Mouse (Mus musculus) embryonic facial prominence, embryonic 14.5 days (tissue): ENCODE measurements around the gene Syt12. TPM values are rescaled to one million over a fixed set of nuclear protein-coding genes. Genes with fewer than 3 reads are reported as not detected.
A peak's percentile ranks its signal among the peaks of the same experiment; 100 is the strongest.

Experiments
- ATAC-seq: fragments of 200-750 bp; cut with Nextera tagmentation; 2 replicates; pipeline ENCODE4 v1.8.0; 2017; ENCODE audit warnings: low read depth, moderate number of reproducible peaks, moderate TSS enrichment
- DNase-seq: peaks from one replicate; pipeline ENCODE4 v3.0.0-alpha.2; 2015; ENCODE audit warnings: low spot score
- H3K27ac ChIP-seq: fragments of 300-500 bp; sonication (generic); replicated peaks from 2 replicates; pipeline ENCODE4 v1.5.1; 2014; ENCODE audit warnings: low read depth, mild to moderate bottlenecking, low read length, moderate library complexity
- H3K27me3 ChIP-seq: fragments of 300-500 bp; sonication (generic); replicated peaks from 2 replicates; pipeline ENCODE4 v1.6.1; 2014; ENCODE audit warnings: low read length; ENCODE audit not compliant: control insufficient read depth, insufficient read depth
- H3K36me3 ChIP-seq: fragments of 300-500 bp; sonication (generic); 2 replicates; pipeline ENCODE4 v1.6.1; 2014; ENCODE audit warnings: low read length, mixed read lengths; ENCODE audit not compliant: control insufficient read depth, insufficient read depth
- H3K4me1 ChIP-seq: fragments of 300-500 bp; sonication (generic); 2 replicates; pipeline ENCODE4 v1.6.1; 2014; ENCODE audit warnings: antibody characterized with exemption, low read length; ENCODE audit not compliant: control insufficient read depth, insufficient read depth
- H3K4me2 ChIP-seq: fragments of 300-500 bp; sonication (generic); 2 replicates; pipeline ENCODE4 v1.6.1; 2014; ENCODE audit warnings: low read depth, mild to moderate bottlenecking, low read length, moderate library complexity, mixed read lengths
- H3K4me3 ChIP-seq: fragments of 300-500 bp; sonication (generic); 2 replicates; pipeline ENCODE4 v1.5.1; 2014; ENCODE audit warnings: low read depth, mild to moderate bottlenecking, low read length
- H3K9ac ChIP-seq: fragments of 300-500 bp; sonication (generic); 2 replicates; pipeline ENCODE4 v1.6.1; 2014; ENCODE audit warnings: low read depth, mild to moderate bottlenecking, low read length, moderate library complexity, mixed read lengths
- H3K9me3 ChIP-seq: fragments of 300-500 bp; sonication (generic); 2 replicates; pipeline ENCODE4 v1.6.1; 2016; ENCODE audit warnings: low read length; ENCODE audit not compliant: control insufficient read depth
- WGBS: fragments of 180-500 bp; shearing (Covaris S2); extraction: QIAGEN DNeasy Blood & Tissue Kit; methylation state at CpG from one replicate; pipeline ENCODE4 v1.1.7; 2014; 5-methylcytosine and 5-hydroxymethylcytosine counted together
- polyA plus RNA-seq: library from polyadenylated mRNA; unstranded; fragments of >200 nt; fragmentation: Nextera tagmentation; extraction: Ambion mirVana; gene quantifications from 2 replicates; pipeline ENCODE4 v1.2.1, GENCODE M21; 2014

The Syt12 gene
- polyA plus RNA-seq: 0.90 and 1.9 TPM in 2 replicates

DNA sequence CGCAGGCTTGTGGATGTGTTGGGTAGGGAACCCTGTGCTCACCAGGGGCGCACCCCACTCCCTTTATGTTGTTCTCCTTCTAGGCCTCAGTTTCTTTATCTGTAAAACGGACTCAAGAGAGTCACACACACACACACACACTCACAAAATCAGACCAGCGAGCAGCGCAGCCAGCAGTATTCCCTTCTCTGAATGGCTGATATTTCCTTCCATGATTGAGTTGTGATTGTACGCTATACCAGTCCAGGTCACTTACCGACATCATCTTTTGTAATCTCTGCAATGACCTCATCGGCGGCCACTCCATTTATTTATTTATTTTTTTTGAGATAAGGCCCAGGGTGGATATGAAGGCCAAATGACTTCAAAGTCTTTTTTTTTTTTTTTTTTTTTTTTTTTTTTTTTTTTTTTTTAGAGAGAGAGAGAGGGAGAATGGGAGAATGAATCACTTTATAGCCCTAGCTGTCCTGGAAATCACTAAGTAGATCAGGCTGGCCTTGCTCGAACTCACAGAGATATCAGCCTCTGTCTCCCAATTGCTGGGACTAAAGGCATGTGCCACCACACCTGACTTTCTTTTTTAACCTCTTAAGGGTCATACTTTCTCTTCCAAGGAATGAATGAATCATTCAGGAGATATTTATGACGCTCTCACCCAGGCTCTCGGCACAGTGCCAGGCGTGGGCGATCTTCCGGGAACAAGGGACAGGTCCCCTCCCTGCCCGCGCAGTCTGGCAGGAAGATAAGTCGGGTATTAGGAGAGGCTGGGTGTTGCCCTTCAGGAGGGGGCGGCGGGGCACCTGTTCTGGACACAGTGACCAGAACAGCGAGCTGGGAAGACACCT is at the start of gene Syt12:
TSS of gene Syt12 (minus strand) at position 103 of the 845 bp plus-strand sequence.
- H3K4me2 ChIP-seq: peak within 1 kb of the TSS; percentile 97
- H3K4me1 ChIP-seq: no peaks in the 10 kb centered on the region
- DNase-seq: peak; percentile 40
- H3K9me3 ChIP-seq: no peaks in the 10 kb centered on the region
- 27% methylated on average over 21 of the region's 21 CpGs for WGBS
- peaks cover 19% of the 10 kb centered on the region for H3K27me3 ChIP-seq
- no peak for ATAC-seq
- H3K4me3 ChIP-seq: peak within 1 kb of the TSS; percentile 57
- H3K9ac ChIP-seq: peak within 1 kb of the TSS; percentile 64
- H3K36me3 ChIP-seq: no peaks in the 10 kb centered on the region
- no peak within 1 kb of the TSS for H3K27ac ChIP-seq

DNA sequence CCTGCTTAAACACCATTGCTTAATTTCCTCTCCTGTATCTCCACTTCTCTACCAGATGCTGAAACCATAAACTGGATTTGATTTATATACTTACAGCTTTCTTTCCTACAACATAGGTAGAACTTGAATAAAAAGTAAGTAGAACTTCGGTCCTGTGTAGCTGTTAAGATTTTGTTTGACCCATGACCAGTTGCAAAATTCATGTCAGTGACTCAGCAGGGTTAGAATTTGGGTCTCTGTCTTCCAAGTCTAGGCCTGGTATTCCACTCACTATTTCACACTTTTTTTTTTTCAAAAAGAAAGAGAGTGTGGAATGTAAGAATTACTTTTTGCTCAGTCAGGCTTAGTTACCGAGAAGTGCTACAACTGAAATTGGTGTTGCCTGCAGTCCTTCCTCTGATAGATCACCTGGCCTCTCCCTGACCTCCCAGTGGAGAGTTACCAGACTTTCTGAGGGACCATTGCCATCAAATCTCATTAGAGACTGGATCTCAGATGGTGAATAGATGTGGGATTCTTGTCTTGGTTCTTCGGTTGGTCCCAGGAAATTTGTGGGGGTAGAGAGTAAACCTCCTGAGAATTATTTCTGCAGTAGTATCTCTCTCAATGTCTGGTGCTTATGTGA is 44.3 kb upstream of the Syt12 start:
- H3K27ac ChIP-seq: no peak overlapping the region
- 51% methylated on average over 3 of the region's 3 CpGs for WGBS

GRCm38 (mm10) chr19:4517483-4517882 is 40.2 kb upstream of the Syt12 start:
- H3K27ac ChIP-seq: no peak overlapping the region
- H3K27me3 ChIP-seq: no peaks in the 10 kb centered on the region
- DNase-seq (peak; percentile 70), ATAC-seq (0 out of 2 replicates have a peak, but pooled peaks have one; percentile 30)
- H3K9me3 ChIP-seq: no peaks in the 10 kb centered on the region
- H3K36me3 ChIP-seq: no peaks in the 10 kb centered on the region
- no peak overlapping the region for H3K4me2 ChIP-seq
- H3K4me3 ChIP-seq: no peak overlapping the region
- H3K4me1 ChIP-seq: peaks cover 26% of the 10 kb centered on the region
- 60% methylated on average over 1 of the region's 1 CpGs for WGBS
- H3K9ac ChIP-seq: no peak overlapping the region

More for the DNA sequence above, 44.3 kb upstream of the Syt12 start:
- Histone ChIP-seq H3K9ac (no peak overlapping the region), H3K4me3 (no peak overlapping the region), H3K9me3 (no peaks in the 10 kb centered on the region), H3K36me3 (no peaks in the 10 kb centered on the region), H3K4me1 (peaks cover 7% of the 10 kb centered on the region), H3K27me3 (no peaks in the 10 kb centered on the region), H3K4me2 (no peak overlapping the region)
- ATAC-seq (no peak), DNase-seq (no peak)

- Histone ChIP-seq H3K27ac (peak overlapping the region; percentile 67; the same call in 1 of the 2 replicates), H3K4me2 (no peak overlapping the region), H3K27me3 (no peaks in the 10 kb centered on the region), H3K4me1 (peaks cover 26% of the 10 kb centered on the region), H3K9ac (no peak overlapping the region), H3K9me3 (no peaks in the 10 kb centered on the region), H3K36me3 (no peaks in the 10 kb centered on the region), H3K4me3 (no peak overlapping the region)
- no peak for ATAC-seq
- 72% methylated on average over 2 of the region's 2 CpGs for WGBS
- DNase-seq: no peak
These were observed 39.0 kb upstream of the Syt12 start for GRCm38 (mm10) chr19:4516288-4516687.

- Histone ChIP-seq H3K9ac (no peak overlapping the region), H3K36me3 (no peaks in the 10 kb centered on the region), H3K27ac (peak overlapping the region; percentile 67), H3K27me3 (no peaks in the 10 kb centered on the region), H3K4me2 (no peak overlapping the region), H3K4me1 (peaks cover 28% of the 10 kb centered on the region), H3K4me3 (no peak overlapping the region), H3K9me3 (no peaks in the 10 kb centered on the region)
- DNase-seq (peak; percentile 82), ATAC-seq (peak; percentile 22; the same call in 1 of the 2 replicates)
- WGBS: 30% methylated on average over 2 of the region's 2 CpGs
These were observed 38.5 kb upstream of the Syt12 start for GRCm38 (mm10) chr19:4515746-4516145.

- Histone ChIP-seq H3K27me3 (no peaks in the 10 kb centered on the region), H3K9ac (no peak overlapping the region), H3K4me1 (peaks cover 28% of the 10 kb centered on the region), H3K27ac (no peak overlapping the region), H3K4me3 (no peak overlapping the region), H3K4me2 (no peak overlapping the region), H3K9me3 (no peaks in the 10 kb centered on the region), H3K36me3 (no peaks in the 10 kb centered on the region)
- 70% methylated on average over 4 of the region's 4 CpGs for WGBS
- DNase-seq (no peak), ATAC-seq (no peak)
These were observed 36.1 kb upstream of the Syt12 start for GRCm38 (mm10) chr19:4513236-4513858.

- Histone ChIP-seq H3K4me3 (peak overlapping the region; percentile 70), H3K36me3 (no peaks in the 10 kb centered on the region), H3K4me2 (peak overlapping the region; percentile 88), H3K4me1 (peaks cover 23% of the 10 kb centered on the region), H3K9me3 (no peaks in the 10 kb centered on the region), H3K9ac (peak overlapping the region; percentile 61), H3K27ac (no peak overlapping the region), H3K27me3 (no peaks in the 10 kb centered on the region)
- WGBS: 7% methylated on average over 13 of the region's 13 CpGs
- DNase-seq: no peak
- no peak for ATAC-seq
These were observed 34.0 kb upstream of the Syt12 start for GRCm38 (mm10) chr19:4511116-4511841.
